Mouse (Mus musculus) spleen, adult 2 months (tissue): ENCODE measurements around the gene Tfcp2.

Experiments used
- CTCF ChIP-seq: fragments of 200-500 bp; IDR thresholded peaks from 2 replicates; pipeline ENCODE4 v1.5.1; 2011; ENCODE audit warnings: mild to moderate bottlenecking, inconsistent platforms; ENCODE audit not compliant: insufficient read depth, insufficient read length, insufficient replicate concordance; ENCODE audit errors: extremely low read depth
- POLR2A ChIP-seq: fragments of 200-500 bp; IDR thresholded peaks from 2 replicates; pipeline ENCODE4 v1.6.1; 2011; ENCODE audit warnings: low read depth, low read length, inconsistent platforms

DNA sequence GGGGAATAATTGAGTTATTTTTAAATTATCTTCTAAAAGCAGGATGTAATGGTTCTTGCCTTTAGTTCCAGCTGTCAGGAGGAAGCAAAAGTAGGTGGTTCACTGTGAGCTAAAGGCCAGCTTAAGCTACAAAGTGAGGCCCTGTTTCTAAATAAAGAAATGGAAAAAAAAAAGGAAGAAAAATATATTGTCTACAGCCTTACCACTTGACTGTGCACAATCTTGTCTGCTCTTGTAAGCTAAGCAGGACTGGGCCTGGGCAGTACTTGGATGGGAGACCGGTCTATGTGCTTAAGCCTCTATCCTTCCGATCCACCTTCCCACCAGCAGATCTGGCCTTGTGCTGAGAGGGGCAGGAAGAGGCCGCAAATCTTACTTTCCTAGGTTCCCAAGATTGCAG lies 102.3 kb downstream of the Tfcp2 start:
- no peak for TF ChIP-seq POLR2A
- TF ChIP-seq CTCF = no peak
